Mouse (Mus musculus): ENCODE results near the gene Cryl1. TPM values are rescaled to one million over a fixed set of nuclear protein-coding genes. Genes with fewer than 3 reads are reported as not detected.

Gene Cryl1
- polyA plus RNA-seq (2017; shearing (Covaris generic)) = 18.7 TPM

GRCm38 (mm10) chr14:57398065-57398757 is at the start of gene Cryl1:
Cryl1 (minus strand) TSS chr14:57398529.

GRCm38 (mm10) chr14:57423432-57424211 is 25.3 kb upstream of the Cryl1 start, which contains the start of gene Ift88:
Ift88 (plus strand) TSS chr14:57424062.

Other genes with a start within 250 kb of the Cryl1 start
- 2.6 TPM for gene Ift88, start 25.5 kb upstream of the Cryl1 start, polyA plus RNA-seq (2017; shearing (Covaris generic))
- not detected for gene Il17d, start 126.2 kb upstream of the Cryl1 start, polyA plus RNA-seq (2017; shearing (Covaris generic))
- gene Eef1akmt1, start 173.1 kb upstream of the Cryl1 start, polyA plus RNA-seq (2017; shearing (Covaris generic)) = 26.0 TPM

Data from naive thymus-derived CD4-positive, alpha-beta T cell, adult 5 months (primary cell).